Mouse (Mus musculus): ENCODE measurements at regions not wholly inside any gene's neighbourhood (a gene's known extent, or its start where the extent isn't known, plus 50 kb on each side); places are given as distances from the start of the nearest gene placed in this dataset.

DNA sequence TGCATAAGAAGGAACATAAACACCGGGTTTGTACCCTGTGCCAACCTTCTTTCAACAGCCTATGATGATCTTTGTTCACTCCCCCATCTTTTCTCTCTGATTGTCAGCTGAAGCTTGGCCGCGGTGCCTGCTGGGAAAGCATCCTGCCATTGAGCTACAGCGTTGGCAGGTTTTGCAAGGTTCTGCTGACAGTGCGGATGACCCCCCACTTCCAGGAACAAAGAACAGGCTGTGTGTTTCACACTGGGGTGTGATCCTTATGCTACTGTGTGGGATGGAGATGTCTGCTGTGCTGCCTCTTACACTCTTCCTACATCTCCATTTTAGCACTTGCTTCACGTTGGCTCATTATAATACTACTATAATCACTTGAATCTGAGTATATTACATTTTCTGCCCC is 395.0 kb upstream of the Adgrl2 start:
- no peak for TF ChIP-seq CTCF (IDR thresholded peaks at IDR 0.05; ENCODE audit: low read depth, low read length)
- TF ChIP-seq POLR2A (IDR thresholded peaks at IDR 0.05; ENCODE audit: insufficient read depth, low read length) = no peak
